26 mouse cellular contexts compared by ENCODE assay signal in genomic region chr11:61320904-61321687, GRCm38 (mm10). TPM values are rescaled to one million over a fixed set of nuclear protein-coding genes. Genes with fewer than 3 reads are reported as not detected.
A peak's percentile ranks its signal among the peaks of the same experiment; 100 is the strongest.
DNase-seq lines count a peak whose midpoint lies in the region; ATAC-seq lines count a peak whose summit lies in the region.
"Had no signal": no experiment of that assay in that cellular context is flagged by ENCODE, and none has a peak within 500 bp of the region (broad histone marks: within the 10 kb centered on the region; RNA-seq: fewer than 3 reads in every experiment).

No protein-coding gene starts in this region.

- no peaks in the 10 kb centered on the region for H3K9me3 ChIP-seq in heart, embryonic 10.5 days
- H3K9me3 ChIP-seq in heart, embryonic 12.5 days (replicated peaks) = no peaks in the 10 kb centered on the region
- no peaks in the 10 kb centered on the region for H3K9me3 ChIP-seq in heart, embryonic 16.5 days (replicated peaks; ENCODE audit: control insufficient read depth, low read length)
- H3K9me3 ChIP-seq: embryonic facial prominence, embryonic 13.5 days; forebrain, embryonic 12.5 days; G1E; hindbrain, embryonic 13.5 days had no signal

- H3K27ac ChIP-seq in heart, embryonic 10.5 days = 0 out of 2 replicates have a peak overlapping the region, but pooled peaks have one; percentile 22
- no peak overlapping the region for H3K27ac ChIP-seq in heart, embryonic 12.5 days (ENCODE audit: poor library complexity, severe bottlenecking)
- peak overlapping the region; percentile 28 for H3K27ac ChIP-seq in heart, embryonic 16.5 days (ENCODE audit: low read length)
- H3K27ac ChIP-seq: embryonic facial prominence, embryonic 13.5 days; forebrain, embryonic 12.5 days; hindbrain, embryonic 13.5 days; hindbrain, postnatal 0 days had no signal

- no peak overlapping the region for H3K4me3 ChIP-seq in heart, embryonic 10.5 days
- no peak overlapping the region for H3K4me3 ChIP-seq in heart, embryonic 12.5 days
- H3K4me3 ChIP-seq in heart, embryonic 16.5 days (ENCODE audit: low read length) = no peak overlapping the region
- H3K4me3 ChIP-seq: embryonic facial prominence, embryonic 13.5 days; forebrain, embryonic 12.5 days; hindbrain, embryonic 13.5 days had no signal

- no peak overlapping the region for H3K4me2 ChIP-seq in heart, embryonic 12.5 days
- no peak overlapping the region for H3K4me2 ChIP-seq in heart, embryonic 16.5 days (ENCODE audit: low read depth, low read length)
- H3K4me2 ChIP-seq: embryonic facial prominence, embryonic 13.5 days; forebrain, embryonic 12.5 days; heart, embryonic 11.5 days; hindbrain, embryonic 13.5 days had no signal

- WGBS in heart, embryonic 10.5 days = 63% methylated on average over 10 of the region's 10 CpGs
- WGBS in heart, embryonic 12.5 days = 54% methylated on average over 10 of the region's 10 CpGs
- WGBS in heart, embryonic 16.5 days = 38% methylated on average over 10 of the region's 10 CpGs

- no peaks in the 10 kb centered on the region for H3K36me3 ChIP-seq in heart, embryonic 10.5 days
- no peaks in the 10 kb centered on the region for H3K36me3 ChIP-seq in heart, embryonic 12.5 days
- no peaks in the 10 kb centered on the region for H3K36me3 ChIP-seq in heart, embryonic 16.5 days (ENCODE audit: control insufficient read depth, insufficient read depth)
- H3K36me3 ChIP-seq: embryonic facial prominence, embryonic 13.5 days; forebrain, embryonic 12.5 days; G1E; hindbrain, embryonic 13.5 days had no signal

- ATAC-seq in heart, embryonic 12.5 days (ENCODE audit: insufficient number of reproducible peaks, low FRiP score) = no peak
- ATAC-seq in heart, embryonic 16.5 days (replicated peaks; ENCODE audit: extremely low read depth, insufficient read depth, low FRiP score) = no peak
- no peak for ATAC-seq in monocyte, adult 5-6 weeks (replicated peaks; ENCODE audit: insufficient number of reproducible peaks, low FRiP score, low TSS enrichment, poor library complexity, severe bottlenecking)
- ATAC-seq: CD4-positive, CD25-positive, alpha-beta regulatory T cell, adult 4 months; forebrain, embryonic 16.5 days; hindbrain, postnatal 0 days had no signal

- H3K9ac ChIP-seq in heart, embryonic 12.5 days = no peak overlapping the region
- H3K9ac ChIP-seq in heart, embryonic 16.5 days (ENCODE audit: low read length) = no peak overlapping the region
- H3K9ac ChIP-seq: embryonic facial prominence, embryonic 13.5 days; forebrain, embryonic 12.5 days; hindbrain, embryonic 13.5 days had no signal

- H3K27me3 ChIP-seq in heart, embryonic 10.5 days (ENCODE audit: insufficient read depth, poor library complexity, severe bottlenecking) = no peaks in the 10 kb centered on the region
- H3K27me3 ChIP-seq in heart, embryonic 12.5 days (replicated peaks) = no peaks in the 10 kb centered on the region
- no peaks in the 10 kb centered on the region for H3K27me3 ChIP-seq in heart, embryonic 16.5 days (ENCODE audit: control insufficient read depth, insufficient read depth, low read length)
- H3K27me3 ChIP-seq: embryonic facial prominence, embryonic 13.5 days; forebrain, embryonic 12.5 days; hindbrain, embryonic 13.5 days had no signal

- peaks cover 25% of the 10 kb centered on the region for H3K4me1 ChIP-seq in heart, embryonic 10.5 days
- peaks cover 29% of the 10 kb centered on the region for H3K4me1 ChIP-seq in heart, embryonic 12.5 days (replicated peaks)
- H3K4me1 ChIP-seq in heart, embryonic 16.5 days (ENCODE audit: control insufficient read depth, insufficient read depth, low read length) = peaks cover 22% of the 10 kb centered on the region
- H3K4me1 ChIP-seq: forebrain, embryonic 12.5 days; hindbrain, embryonic 13.5 days had no signal

- no peak for DNase-seq in heart, embryonic 10.5 days (ENCODE audit: low spot score)
- no peak for DNase-seq in heart, adult 11 months
- DNase-seq in testis, postnatal 14 days (ENCODE audit: low spot score) = peak; percentile 41
- no peak for DNase-seq in testis, postnatal 10 days (ENCODE audit: low spot score)
- DNase-seq: adrenal gland, adult 2 months; adrenal gland, postnatal 25 days; B cell, adult 2 months; cerebellum, adult 18-20 months; cerebellum, adult 9-11 months; cerebellum, postnatal 36 days; gastrocnemius, postnatal 10 days; kidney, adult 8-10 months had no signal

RNA-seq across cellular contexts. Expression of gene Slc47a2, which starts 21.6 kb away (rescaled TPM):
- polyA plus RNA-seq in heart, embryonic 10.5 days (2016; fragmentation: Nextera tagmentation; extraction: Ambion mirVana) = 0.20 TPM in 1 of 2 replicates, not detected in the other
- polyA plus RNA-seq in heart, embryonic 12.5 days (2016; fragmentation: Nextera tagmentation; extraction: Ambion mirVana) = not detected in 2 replicates
- polyA plus RNA-seq in heart, embryonic 16.5 days (2015; fragmentation: Nextera tagmentation; extraction: Ambion mirVana) = 0.07 and 0.24 TPM in 2 replicates
- total RNA-seq in monocyte, adult 5-6 weeks (2017) = not detected in 3 replicates
- total RNA-seq: adrenal gland, adult 2 months; adrenal gland, postnatal 25 days; G1E; gastrocnemius, postnatal 10 days; gastrocnemius, postnatal 4 days; hematopoietic stem cell, adult 5-6 weeks had no signal
- polyA plus RNA-seq: CD4-positive, CD25-positive, alpha-beta regulatory T cell, adult 4 months; embryonic facial prominence, embryonic 13.5 days; forebrain, embryonic 12.5 days; forebrain, embryonic 16.5 days; G1E; intestine, embryonic 14.5 days had no signal

RNA-seq across cellular contexts. Expression of gene Aldh3a2, which starts 53.8 kb away (rescaled TPM):
- 26.3 and 29.1 TPM in 2 replicates for polyA plus RNA-seq in heart, embryonic 10.5 days (2016; fragmentation: Nextera tagmentation; extraction: Ambion mirVana)
- polyA plus RNA-seq in heart, embryonic 12.5 days (2016; fragmentation: Nextera tagmentation; extraction: Ambion mirVana) = 32.0 and 33.1 TPM in 2 replicates
- polyA plus RNA-seq in heart, embryonic 16.5 days (2015; fragmentation: Nextera tagmentation; extraction: Ambion mirVana) = 33.2 and 34.3 TPM in 2 replicates
- 54.7 to 73.1 TPM (median 66.9 TPM) in 3 replicates for total RNA-seq in monocyte, adult 5-6 weeks (2017)

RNA-seq across cellular contexts. Expression of gene Slc47a1, which starts 57.0 kb away (rescaled TPM):
- polyA plus RNA-seq in heart, embryonic 10.5 days (2016; fragmentation: Nextera tagmentation; extraction: Ambion mirVana) = 11.3 and 27.9 TPM in 2 replicates
- 26.1 and 27.4 TPM in 2 replicates for polyA plus RNA-seq in heart, embryonic 12.5 days (2016; fragmentation: Nextera tagmentation; extraction: Ambion mirVana)
- polyA plus RNA-seq in heart, embryonic 16.5 days (2015; fragmentation: Nextera tagmentation; extraction: Ambion mirVana) = 25.0 and 26.8 TPM in 2 replicates
- total RNA-seq in monocyte, adult 5-6 weeks (2017) = not detected in 3 replicates
- total RNA-seq: hematopoietic stem cell, adult 5-6 weeks had no signal
- polyA plus RNA-seq: CD4-positive, CD25-positive, alpha-beta regulatory T cell, adult 4 months; forebrain, embryonic 12.5 days; G1E had no signal
